Mouse (Mus musculus) CD8-positive naive resting alpha-beta T cell, adult 57 days (primary cell): Measurements from ENCODE around the gene Mettl11b. TPM values are rescaled to one million over a fixed set of nuclear protein-coding genes. Genes with fewer than 3 reads are reported as not detected.

Experiments
- total RNA-seq: library from RNA; stranded (reverse); gene quantifications from one replicate; pipeline ENCODE4 v1.2.4, GENCODE M21; 2023

The Mettl11b gene
- total RNA-seq = not detected

GRCm38 (mm10) chr1:163725106-163725759 lies at the start of gene Mettl11b:
Mettl11b (minus strand) TSS chr1:163725232.

Other genes with a start within 250 kb of the Mettl11b start
- gene Kifap3, start 54.4 kb upstream of the Mettl11b start, total RNA-seq = 3.3 TPM
- 39.6 TPM for gene Scyl3, start 203.9 kb upstream of the Mettl11b start, total RNA-seq